Mouse (Mus musculus): Measurements from ENCODE around the gene Slc6a20b.

The Slc6a20b gene

DNA sequence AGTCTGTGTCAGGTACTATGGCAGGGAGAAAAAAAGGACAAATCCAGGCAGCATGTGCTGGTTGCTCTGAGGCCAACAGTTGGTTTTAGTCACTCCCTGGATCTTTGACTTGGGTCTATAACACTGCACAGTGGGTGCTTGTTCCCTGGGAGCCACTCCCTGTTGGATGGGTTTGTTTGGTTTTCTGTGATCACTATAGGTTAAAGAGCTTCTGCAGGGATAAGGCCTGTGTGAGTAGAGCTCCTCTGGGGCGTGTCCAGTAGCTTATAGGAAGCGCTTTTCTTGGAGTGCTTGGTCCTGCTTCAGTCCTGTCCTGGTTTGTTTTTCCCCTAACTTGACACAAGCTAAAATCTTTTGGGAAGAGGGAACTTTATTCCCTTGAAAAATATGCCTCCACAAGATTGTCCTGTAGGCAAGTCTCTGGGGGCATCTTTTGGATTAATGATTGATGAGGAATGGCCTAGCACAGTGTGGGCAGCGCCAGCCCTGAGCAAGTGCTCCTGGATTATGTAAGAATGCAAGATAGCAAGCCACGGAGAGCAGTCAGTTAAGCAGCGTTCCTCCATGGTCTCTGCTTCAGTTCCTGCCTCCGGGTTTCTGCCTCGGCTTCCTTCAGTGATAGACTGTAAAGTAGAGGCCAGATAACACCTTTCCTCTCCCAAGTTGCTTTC lies 43.0 kb downstream of the Slc6a20b start:
- no peak for DNase-seq (ENCODE audit: low spot score)

DNA sequence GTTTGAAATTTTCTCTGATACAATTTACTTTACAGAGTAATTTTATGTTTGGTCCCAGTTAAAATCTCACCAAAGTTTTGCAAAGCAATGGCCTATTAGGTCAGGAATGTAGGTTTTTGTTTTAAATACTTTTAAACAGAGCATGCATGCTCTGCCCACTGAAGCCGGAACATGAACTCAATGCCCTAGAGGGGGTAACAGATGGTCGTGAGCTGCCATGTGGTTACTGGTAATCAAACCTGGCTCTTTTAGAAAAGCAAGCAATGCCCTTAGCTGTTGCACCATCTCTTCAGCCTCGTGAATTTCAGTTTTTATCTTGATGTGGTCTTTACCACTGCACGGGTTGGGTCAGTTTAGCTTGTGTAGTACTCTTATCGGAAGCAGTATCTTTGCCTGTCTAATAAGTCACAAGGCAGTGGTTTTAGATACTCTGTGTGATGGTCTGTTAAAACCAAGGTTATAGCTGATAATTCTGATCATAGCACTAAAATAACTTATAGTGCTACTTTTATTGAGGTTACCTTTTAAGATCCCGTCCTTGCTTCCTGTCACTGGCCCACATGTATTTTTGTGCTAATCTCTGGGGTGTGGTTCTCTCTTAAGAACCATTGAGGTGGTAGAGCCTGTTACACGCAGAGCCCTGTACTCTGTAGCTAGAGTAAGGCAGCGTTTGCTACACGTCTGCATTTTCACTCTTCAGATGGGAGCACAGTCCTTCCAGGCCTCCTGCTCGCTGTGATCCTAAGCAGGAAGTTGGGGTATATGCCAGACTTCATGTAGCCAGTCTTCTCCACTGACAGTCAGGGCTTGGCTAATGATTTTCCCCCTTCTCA lies 54.8 kb downstream of the Slc6a20b start:
- DNase-seq (ENCODE audit: low spot score): no peak

DNA sequence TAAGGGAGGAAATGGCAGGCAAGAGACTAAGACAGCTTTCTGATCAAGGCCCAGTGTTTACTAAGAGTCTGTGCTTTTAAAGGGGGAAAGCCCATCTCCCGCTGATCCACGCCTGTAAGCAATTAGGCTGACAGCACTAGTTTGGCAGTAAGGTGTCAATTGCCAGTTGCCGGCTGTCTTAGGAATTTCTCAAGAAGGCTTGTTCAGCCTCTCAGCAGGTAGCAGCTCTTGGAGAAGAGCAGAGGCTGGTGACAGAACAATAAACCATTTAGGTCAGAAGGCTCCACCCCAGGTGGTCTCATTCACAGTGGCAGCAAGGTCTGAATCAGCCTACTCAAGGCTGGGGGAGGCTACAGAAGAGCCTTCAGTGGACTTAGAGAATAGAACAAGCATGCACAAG lies 77.8 kb downstream of the Slc6a20b start:
- no peak for DNase-seq (ENCODE audit: low spot score)
